20 mouse cellular contexts compared by ENCODE assay signal in genomic region chr1:124739777-124740176, GRCm38 (mm10).
DNase-seq lines count a peak whose midpoint lies in the region; ATAC-seq and TF ChIP-seq lines count a peak whose summit lies in the region.
"Had no signal": no experiment of that assay in that cellular context is flagged by ENCODE, and none has a peak within 500 bp of the region (broad histone marks: within the 10 kb centered on the region; RNA-seq: fewer than 3 reads in every experiment).

No protein-coding gene starts in this region.

- WGBS in midbrain, embryonic 15.5 days = 63% methylated on average over 3 of the region's 3 CpGs
- WGBS in midbrain, postnatal 0 days = 61% methylated on average over 3 of the region's 3 CpGs

- no peak for TF ChIP-seq POLR2A in brain, embryonic 14.5 days (IDR thresholded peaks at IDR 0.05; ENCODE audit: borderline replicate concordance, extremely low read depth, insufficient read depth, insufficient read length, poor library complexity, severe bottlenecking)

- no peaks in the 10 kb centered on the region for H3K27me3 ChIP-seq in midbrain, embryonic 15.5 days (replicated peaks)
- no peaks in the 10 kb centered on the region for H3K27me3 ChIP-seq in midbrain, postnatal 0 days (ENCODE audit: insufficient read depth, low read length)
- H3K27me3 ChIP-seq: CH12.LX; forebrain, embryonic 13.5 days; hindbrain, embryonic 13.5 days; Patski had no signal

- no peak overlapping the region for H3K4me3 ChIP-seq in layer of hippocampus, adult 2 months
- H3K4me3 ChIP-seq in midbrain, embryonic 15.5 days = no peak overlapping the region
- no peak overlapping the region for H3K4me3 ChIP-seq in midbrain, postnatal 0 days (ENCODE audit: low read depth, low read length)
- H3K4me3 ChIP-seq: embryonic facial prominence, embryonic 10.5 days; forebrain, embryonic 13.5 days; heart, embryonic 10.5 days; hindbrain, embryonic 13.5 days had no signal

- H3K9ac ChIP-seq in midbrain, embryonic 15.5 days = no peak overlapping the region
- no peak overlapping the region for H3K9ac ChIP-seq in midbrain, postnatal 0 days (replicated peaks; ENCODE audit: low read length, poor library complexity, severe bottlenecking)
- H3K9ac ChIP-seq: forebrain, embryonic 13.5 days; forebrain, postnatal 0 days; hindbrain, embryonic 13.5 days had no signal

- H3K27ac ChIP-seq in layer of hippocampus, adult 2 months = no peak overlapping the region
- H3K27ac ChIP-seq in midbrain, embryonic 15.5 days = no peak overlapping the region
- H3K27ac ChIP-seq in midbrain, postnatal 0 days (ENCODE audit: low read depth, low read length) = no peak overlapping the region
- H3K27ac ChIP-seq: embryonic facial prominence, embryonic 10.5 days; forebrain, embryonic 13.5 days; heart, embryonic 10.5 days; hindbrain, embryonic 13.5 days had no signal

- ATAC-seq in midbrain, embryonic 15.5 days (replicated peaks) = peak; percentile 58; the same call in 1 of the 2 replicates
- ATAC-seq in midbrain, postnatal 0 days (ENCODE audit: low FRiP score) = no peak
- ATAC-seq: activated CD4-positive, CD25-positive, alpha-beta regulatory T cell, adult 4 months; forebrain, embryonic 13.5 days; forebrain, postnatal 0 days; Patski had no signal

- no peak for TF ChIP-seq CTCF in layer of hippocampus, adult 2 months (conservative IDR thresholded peaks at IDR 0.05)
- TF ChIP-seq CTCF in midbrain, postnatal 0 days (IDR thresholded peaks at IDR 0.05) = no peak
- TF ChIP-seq CTCF in brain, embryonic 14.5 days (IDR thresholded peaks at IDR 0.05; ENCODE audit: borderline replicate concordance, extremely low read depth, insufficient read depth, insufficient read length) = no peak

- no peak overlapping the region for H3K4me2 ChIP-seq in midbrain, embryonic 15.5 days
- H3K4me2 ChIP-seq in midbrain, postnatal 0 days (ENCODE audit: low read depth, low read length, poor library complexity, severe bottlenecking) = no peak overlapping the region
- H3K4me2 ChIP-seq: forebrain, embryonic 13.5 days; hindbrain, embryonic 13.5 days had no signal

- no peaks in the 10 kb centered on the region for H3K4me1 ChIP-seq in midbrain, embryonic 15.5 days
- H3K4me1 ChIP-seq in midbrain, postnatal 0 days (ENCODE audit: insufficient read depth, low read length) = no peaks in the 10 kb centered on the region
- H3K4me1 ChIP-seq: embryonic facial prominence, embryonic 10.5 days; forebrain, embryonic 13.5 days; heart, embryonic 10.5 days; hindbrain, embryonic 13.5 days had no signal

- H3K36me3 ChIP-seq in midbrain, embryonic 15.5 days (replicated peaks) = no peaks in the 10 kb centered on the region
- no peaks in the 10 kb centered on the region for H3K36me3 ChIP-seq in midbrain, postnatal 0 days (ENCODE audit: insufficient read depth, low read length)
- H3K36me3 ChIP-seq: embryonic facial prominence, embryonic 10.5 days; heart, embryonic 10.5 days; hindbrain, embryonic 13.5 days had no signal

- peak; percentile 6 to 11 for DNase-seq in layer of hippocampus, adult 2 months (ENCODE audit: low spot score in 2 of 2)
- no peak for DNase-seq in layer of hippocampus, adult 11-12 months (ENCODE audit: low spot score)
- DNase-seq in midbrain, postnatal 0 days (ENCODE audit: low spot score) = no peak
- DNase-seq in brain, embryonic 14.5 days (ENCODE audit: low read depth) = peak; percentile 28
- DNase-seq in urinary bladder, postnatal 36 days (ENCODE audit: low spot score in 2 of 2) = no peak
- DNase-seq: adrenal gland, postnatal 14 days; cerebellum, adult 2 months; cerebellum, postnatal 10 days; forebrain, postnatal 0 days; heart, adult 18-20 months; heart, postnatal 10 days; heart, postnatal 4 days had no signal

- no peaks in the 10 kb centered on the region for H3K9me3 ChIP-seq in midbrain, embryonic 15.5 days
- H3K9me3 ChIP-seq in midbrain, postnatal 0 days (ENCODE audit: low read length) = no peaks in the 10 kb centered on the region
- H3K9me3 ChIP-seq: embryonic facial prominence, embryonic 10.5 days; forebrain, embryonic 13.5 days; heart, embryonic 10.5 days; hindbrain, embryonic 13.5 days had no signal

Comparison
In these comparisons a context has a peak if more than half of its experiments do, and no peak if none do; other contexts are left out.
1. DNase-seq: peak in layer of hippocampus, adult 2 months (2 of 2) and brain, embryonic 14.5 days (single experiment); none in layer of hippocampus, adult 11-12 months (single experiment), midbrain, postnatal 0 days (single experiment) and urinary bladder, postnatal 36 days (0 of 2).